Mouse (Mus musculus) CH12.LX (cell line): ENCODE measurements around the gene Kif21b. TPM values are rescaled to one million over a fixed set of nuclear protein-coding genes. Genes with fewer than 3 reads are reported as not detected.

Source experiments
- DNase-seq: peaks from one replicate; pipeline ENCODE4 v3.0.0-alpha.2; 2013; ENCODE audit errors: extremely low read depth
- H3K27ac ChIP-seq: 2 replicates; pipeline ENCODE4 v1.5.1; 2012; ENCODE audit warnings: low read depth, mild to moderate bottlenecking, control low read depth, moderate library complexity; ENCODE audit not compliant: insufficient read depth
- H3K27me3 ChIP-seq: replicated peaks from 2 replicates; pipeline ENCODE3; 2012; ENCODE audit warnings: inconsistent platforms
- H3K36me3 ChIP-seq, 2 experiments: replicated peaks in 1 of 2; 2 replicates each; pipeline versions ENCODE3 to v1.6.1; 2012; ENCODE audit warnings: inconsistent platforms in 1 of 2, low read length in 1 of 2, mild to moderate bottlenecking in 1 of 2, mixed read lengths in 1 of 2, moderate library complexity in 1 of 2; ENCODE audit not compliant: control insufficient read depth in 1 of 2, insufficient read depth in 1 of 2
- H3K4me1 ChIP-seq, 2 experiments: 2 replicates each; pipeline ENCODE4 v1.6.1; 2012; ENCODE audit warnings: inconsistent platforms in 1 of 2, moderate library complexity in 1 of 2; ENCODE audit not compliant: insufficient read depth in 2 of 2, control insufficient read depth in 1 of 2
- H3K4me2 ChIP-seq: 2 replicates; pipeline ENCODE4 v1.6.1; 2012; ENCODE audit warnings: low read depth, mild to moderate bottlenecking, control low read depth; ENCODE audit not compliant: poor library complexity, insufficient read depth, severe bottlenecking
- H3K4me3 ChIP-seq, 3 experiments: fragments of 150-350 bp in 1 of 3; sonication (generic) in 1 of 3; replicated peaks in 1 of 3; 2 replicates each; pipeline versions ENCODE3 to v1.5.1; 2011 to 2012; ENCODE audit warnings: low read depth in 2 of 3, low read length in 2 of 3, mild to moderate bottlenecking in 2 of 3, moderate library complexity in 2 of 3, control low read depth in 1 of 3, improper control_type of control experiment in 1 of 3, inconsistent platforms in 1 of 3, mixed read lengths in 1 of 3; ENCODE audit not compliant: poor library complexity in 1 of 3
- H3K79me2 ChIP-seq: replicated peaks from 2 replicates; pipeline ENCODE4 v1.6.1; 2012; ENCODE audit warnings: mild to moderate bottlenecking, moderate library complexity; ENCODE audit not compliant: control insufficient read depth, poor library complexity, insufficient read depth, severe bottlenecking; ENCODE audit errors: extremely low read depth
- H3K9ac ChIP-seq: 2 replicates; pipeline ENCODE4 v1.6.1; 2012; ENCODE audit warnings: low read depth, mild to moderate bottlenecking, control low read depth, moderate library complexity; ENCODE audit not compliant: insufficient read depth
- H3K9me3 ChIP-seq: replicated peaks from 2 replicates; pipeline ENCODE3; 2012; ENCODE audit warnings: low read length, inconsistent platforms, mixed read lengths
- BHLHE40 ChIP-seq: IDR thresholded peaks from 2 replicates; pipeline ENCODE4 v1.6.1; 2011; ENCODE audit warnings: mild to moderate bottlenecking, low read depth, low read length, improper control_type of control experiment
- CHD2 ChIP-seq: IDR thresholded peaks from 2 replicates; pipeline ENCODE4 v1.6.1; 2011; ENCODE audit warnings: low read length, improper control_type of control experiment
- CTCF ChIP-seq, 2 experiments: IDR thresholded peaks in 1 of 2; conservative IDR thresholded peaks in 1 of 2; 2 replicates each; pipeline ENCODE4 v1.5.1; 2011 to 2012; ENCODE audit warnings: low read depth in 2 of 2, low read length in 2 of 2, improper control_type of control experiment in 1 of 2, inconsistent platforms in 1 of 2, mild to moderate bottlenecking in 1 of 2, moderate library complexity in 1 of 2
- E2F4 ChIP-seq: IDR thresholded peaks from 2 replicates; pipeline ENCODE4 v1.6.1; 2011; ENCODE audit warnings: low read depth, low read length, improper control_type of control experiment; ENCODE audit not compliant: insufficient replicate concordance
- ELF1 ChIP-seq: IDR thresholded peaks from 2 replicates; pipeline ENCODE4 v1.6.1; 2014; ENCODE audit warnings: low read depth, mild to moderate bottlenecking, inconsistent platforms, low read length, improper control_type of control experiment
- EP300 ChIP-seq: IDR thresholded peaks from 2 replicates; pipeline ENCODE4 v1.6.1; 2011; ENCODE audit warnings: low read length, improper control_type of control experiment
- ETS1 ChIP-seq: conservative IDR thresholded peaks from 2 replicates; pipeline ENCODE4 v1.6.1; 2012; ENCODE audit warnings: low read depth, mild to moderate bottlenecking, inconsistent platforms, low read length, improper control_type of control experiment, moderate library complexity
- GABPA ChIP-seq: IDR thresholded peaks from 2 replicates; pipeline ENCODE4 v1.6.1; 2012; ENCODE audit warnings: low read depth, low read length, improper control_type of control experiment, inconsistent platforms; ENCODE audit not compliant: insufficient replicate concordance
- HCFC1 ChIP-seq: IDR thresholded peaks from 2 replicates; pipeline ENCODE4 v1.6.1; 2012; ENCODE audit warnings: low read depth, mild to moderate bottlenecking, inconsistent platforms, low read length, improper control_type of control experiment
- IRF4 ChIP-seq: IDR thresholded peaks from 2 replicates; pipeline ENCODE4 v1.6.1; 2014; ENCODE audit warnings: low read depth, mild to moderate bottlenecking, inconsistent platforms, low read length, improper control_type of control experiment
- JUN ChIP-seq: IDR thresholded peaks from 2 replicates; pipeline ENCODE4 v1.6.1; 2011; ENCODE audit warnings: low read depth, mild to moderate bottlenecking, low read length, improper control_type of control experiment, moderate library complexity; ENCODE audit not compliant: insufficient read depth
- JUND ChIP-seq: conservative IDR thresholded peaks from 2 replicates; pipeline ENCODE4 v1.6.1; 2011; ENCODE audit warnings: low read depth, low read length, improper control_type of control experiment
- KAT2A ChIP-seq: IDR thresholded peaks from 2 replicates; pipeline ENCODE4 v1.6.1; 2012; ENCODE audit warnings: low read length, improper control_type of control experiment, inconsistent platforms; ENCODE audit not compliant: insufficient replicate concordance
- MAFK ChIP-seq: IDR thresholded peaks from 2 replicates; pipeline ENCODE4 v1.6.1; 2011; ENCODE audit warnings: low read length, improper control_type of control experiment; ENCODE audit not compliant: insufficient replicate concordance
- MAX ChIP-seq: IDR thresholded peaks from 2 replicates; pipeline ENCODE4 v1.6.1; 2011; ENCODE audit warnings: low read length, improper control_type of control experiment
- MAZ ChIP-seq: IDR thresholded peaks from 2 replicates; pipeline ENCODE4 v1.6.1; 2012; ENCODE audit warnings: low read depth, mild to moderate bottlenecking, inconsistent platforms, low read length, improper control_type of control experiment, moderate library complexity
- MEF2A ChIP-seq: IDR thresholded peaks from 2 replicates; pipeline ENCODE4 v1.6.1; 2014; ENCODE audit warnings: low read depth, mild to moderate bottlenecking, inconsistent platforms, low read length, improper control_type of control experiment, borderline replicate concordance
- MYC ChIP-seq: IDR thresholded peaks from 2 replicates; pipeline ENCODE4 v1.6.1; 2011; ENCODE audit warnings: low read depth, mild to moderate bottlenecking, improper control_type of control experiment, low read length
- NELFE ChIP-seq: IDR thresholded peaks from 2 replicates; pipeline ENCODE4 v1.6.1; 2011; ENCODE audit warnings: low read depth, low read length, improper control_type of control experiment
- NRF1 ChIP-seq: IDR thresholded peaks from 2 replicates; pipeline ENCODE4 v1.6.1; 2014; ENCODE audit warnings: low read depth, mild to moderate bottlenecking, inconsistent platforms, low read length, improper control_type of control experiment, moderate library complexity
- POLR2A ChIP-seq: IDR thresholded peaks from 2 replicates; pipeline ENCODE4 v1.6.1; 2011; ENCODE audit warnings: low read depth, mild to moderate bottlenecking, improper control_type of control experiment, low read length
- RCOR1 ChIP-seq: conservative IDR thresholded peaks from 2 replicates; pipeline ENCODE4 v1.6.1; 2012; ENCODE audit warnings: low read depth, mild to moderate bottlenecking, inconsistent platforms, low read length, improper control_type of control experiment
- SIN3A ChIP-seq: IDR thresholded peaks from 2 replicates; pipeline ENCODE4 v1.6.1; 2012; ENCODE audit warnings: low read length, improper control_type of control experiment, inconsistent platforms
- SMC3 ChIP-seq: IDR thresholded peaks from 2 replicates; pipeline ENCODE4 v1.6.1; 2011; ENCODE audit warnings: low read depth, low read length, improper control_type of control experiment
- TBP ChIP-seq: conservative IDR thresholded peaks from 2 replicates; pipeline ENCODE4 v1.6.1; 2011; ENCODE audit warnings: low read depth, low read length, improper control_type of control experiment
- TCF12 ChIP-seq: IDR thresholded peaks from 2 replicates; pipeline ENCODE4 v1.6.1; 2014; ENCODE audit warnings: low read depth, mild to moderate bottlenecking, inconsistent platforms, low read length, improper control_type of control experiment
- UBTF ChIP-seq: IDR thresholded peaks from 2 replicates; pipeline ENCODE4 v1.6.1; 2012; ENCODE audit warnings: low read depth, mild to moderate bottlenecking, inconsistent platforms, low read length, improper control_type of control experiment, moderate library complexity
- ZKSCAN1 ChIP-seq: IDR thresholded peaks from 2 replicates; pipeline ENCODE4 v1.6.1; 2012; ENCODE audit warnings: low read depth, inconsistent platforms, low read length, improper control_type of control experiment, borderline replicate concordance
- ZNF384 ChIP-seq: IDR thresholded peaks from 2 replicates; pipeline ENCODE4 v1.6.1; 2012; ENCODE audit warnings: low read depth, low read length, improper control_type of control experiment, inconsistent platforms
- dilution Hi-C: fragments of 300-500 bp; cut with MboI; formaldehyde crosslinking; loops from 2 replicates; pipeline ENCODE4 v1.14.3; 2020; ENCODE audit warnings: low sequenced_read_pairs; ENCODE audit not compliant: extremely low pct_unique_long_range_greater_than_20kb, extremely low pct_ligation_motif_present
- in situ Hi-C: fragments of 300-500 bp; cut with MboI; formaldehyde crosslinking; loops from 3 replicates; pipeline ENCODE4 v1.14.3; 2019; ENCODE audit warnings: low sequenced_read_pairs, low pct_ligation_motif_present, low pct_unique_long_range_greater_than_20kb, mixed read lengths
- polyA plus RNA-seq: library from polyadenylated mRNA; unstranded; fragments of >175 nt; gene quantifications from 2 replicates; pipeline ENCODE4 v1.2.1, GENCODE M21; 2012; ENCODE audit warnings: low read depth; ENCODE audit not compliant: insufficient read length
- total RNA-seq, 2 experiments: library from RNA; depleted of rRNA; stranded (reverse); fragments of 300-350 nt in 1 of 2; fragments of >200 nt in 1 of 2; gene quantifications; 2 replicates each; pipeline ENCODE4 v1.2.3; 2012 to 2014

Gene Kif21b
- total and polyA plus RNA-seq, 3 experiments: 7.3 to 32.4 (median 26.2) TPM

DNA sequence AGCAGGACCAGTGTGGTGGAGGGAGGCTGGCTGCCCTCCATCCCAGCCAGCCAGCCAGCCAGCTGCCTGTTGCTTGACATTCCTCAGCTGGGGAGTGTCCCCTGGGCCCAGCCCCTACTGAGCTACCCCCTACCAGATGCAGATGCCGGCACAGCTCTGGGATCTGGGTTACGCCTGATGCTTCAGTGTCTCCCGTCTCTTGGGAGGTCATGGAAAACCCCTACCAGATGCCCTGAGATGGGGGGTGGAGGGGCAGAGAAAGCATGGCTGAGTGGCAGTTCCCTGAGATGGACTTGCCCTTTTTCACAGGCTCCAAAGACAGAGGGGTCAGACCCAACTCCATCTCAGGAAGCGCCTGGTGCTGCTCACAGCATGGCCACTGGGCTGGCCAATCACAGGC lies 5.4 kb downstream of the Kif21b start:
- Histone ChIP-seq H3K9ac (peak overlapping the region; percentile 53), H3K27me3 (no peaks in the 10 kb centered on the region), H3K27ac (peak overlapping the region; percentile 99), H3K36me3 (peaks cover 0 to 6% of the 10 kb centered on the region in 2 experiments), H3K4me1 (peaks cover 48 to 90% of the 10 kb centered on the region in 2 experiments), H3K4me2 (peak overlapping the region; percentile 52), H3K9me3 (no peaks in the 10 kb centered on the region), H3K79me2 (peaks cover 38% of the 10 kb centered on the region), H3K4me3 (peak overlapping the region; percentile 25 to 46 (median 31))
- dilution Hi-C loops (no loop called here), in situ Hi-C loops (loop anchor here (10.0 kb wide), 1 partner anchor 372 kb away; the partner anchor contains the start of gene Phlda3)
- DNase-seq: peak; percentile 81
- TF ChIP-seq RCOR1 (peak; percentile 36; the same call in 1 of the 2 replicates), CHD2 (peak; percentile 85), TCF12 (peak; percentile 82), MAZ (0 out of 2 replicates have a peak, but pooled peaks have one; percentile 65), MAX (no peak; the same call in 1 of the 2 replicates), E2F4 (no peak), IRF4 (no peak), KAT2A (peak; percentile 69; the same call in 1 of the 2 replicates), SIN3A (peak; percentile 77), MEF2A (peak; percentile 67), TBP (no peak), ETS1 (peak; percentile 96), BHLHE40 (peak; percentile 92), EP300 (peak; percentile 76), ELF1 (peak; percentile 49; the same call in 1 of the 2 replicates), POLR2A (peak; percentile 24; the same call in 1 of the 2 replicates), MYC (peak; percentile 74; the same call in 1 of the 2 replicates), NELFE (peak; percentile 10; the same call in 1 of the 2 replicates), SMC3 (peak; percentile 21; the same call in 1 of the 2 replicates), NRF1 (0 out of 2 replicates have a peak, but pooled peaks have one; percentile 12), MAFK (0 out of 2 replicates have a peak, but pooled peaks have one; percentile 42)

DNA sequence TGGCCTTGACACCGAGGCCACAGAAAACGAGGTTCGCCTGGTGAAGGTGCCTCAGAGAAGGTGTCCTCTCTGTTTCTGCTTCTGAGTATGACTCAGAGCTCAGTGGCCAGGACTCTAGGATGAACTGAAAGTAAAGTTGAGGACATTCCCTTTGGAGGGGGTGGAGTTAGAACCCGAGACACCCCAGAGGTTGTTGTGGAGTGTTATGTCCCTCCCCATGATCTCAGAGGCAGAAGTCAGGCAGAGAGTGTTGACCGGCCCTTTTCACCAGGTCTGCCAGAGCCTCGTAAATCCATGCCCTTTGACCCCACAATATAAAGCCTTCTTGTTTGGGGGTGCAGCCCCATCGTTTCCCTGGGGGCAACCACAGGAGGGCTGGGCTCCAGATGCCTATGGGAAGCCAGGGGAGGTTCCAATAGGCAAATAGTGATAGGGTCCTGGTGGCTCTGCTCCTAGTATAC lies 5.9 kb downstream of the Kif21b start:
- DNase-seq: peak; percentile 74
- Histone ChIP-seq H3K27ac (peak overlapping the region; percentile 99), H3K36me3 (peaks cover 0 to 10% of the 10 kb centered on the region in 2 experiments), H3K9me3 (no peaks in the 10 kb centered on the region), H3K79me2 (peaks cover 38% of the 10 kb centered on the region), H3K4me1 (peaks cover 53 to 94% of the 10 kb centered on the region in 2 experiments), H3K9ac (peak overlapping the region; percentile 53), H3K27me3 (no peaks in the 10 kb centered on the region), H3K4me2 (peak overlapping the region; percentile 52), H3K4me3 (peak overlapping the region; percentile 25 to 46 (median 31))
- in situ Hi-C loops (loop anchor here (10.0 kb wide), 1 partner anchor 372 kb away; the partner anchor contains the start of gene Phlda3), dilution Hi-C loops (no loop called here)
- peak; percentile 14; the same call in 1 of the 2 replicates for TF ChIP-seq MEF2A
- no peak for TF ChIP-seq MAFK
- peak; percentile 53 for TF ChIP-seq ETS1
- TF ChIP-seq HCFC1: 0 out of 2 replicates have a peak, but pooled peaks have one; percentile 25
- TF ChIP-seq MAZ: peak; percentile 54; the same call in 1 of the 2 replicates
- TF ChIP-seq GABPA: no peak
- TF ChIP-seq CHD2: peak; percentile 42; the same call in 1 of the 2 replicates
- no peak for TF ChIP-seq ZNF384
- TF ChIP-seq JUND: no peak
- no peak for TF ChIP-seq ELF1
- TF ChIP-seq CTCF (conservative IDR thresholded peaks at IDR 0.05 in 1 of 2, IDR thresholded peaks at IDR 0.05 in 1 of 2; ENCODE audit: low read depth in 2 of 2, low read length in 2 of 2): no peak
- no peak for TF ChIP-seq ZKSCAN1
- no peak; the same call in 1 of the 2 replicates for TF ChIP-seq SIN3A
- no peak for TF ChIP-seq BHLHE40
- no peak for TF ChIP-seq NELFE
- TF ChIP-seq UBTF: no peak
- TF ChIP-seq POLR2A: no peak
- TF ChIP-seq EP300: peak; percentile 7; the same call in 1 of the 2 replicates
- peak; percentile 79 for TF ChIP-seq IRF4
- TF ChIP-seq JUN: peak; percentile 12; the same call in 1 of the 2 replicates
- TF ChIP-seq MAX: peak; percentile 25; the same call in 1 of the 2 replicates
